Mouse (Mus musculus) liver, embryonic 15.5 days (tissue): ENCODE results near the gene Ptgir. TPM values are rescaled to one million over a fixed set of nuclear protein-coding genes. Genes with fewer than 3 reads are reported as not detected.

Experiments used
- ATAC-seq: fragments of 200-750 bp; cut with Nextera tagmentation; 2 replicates; pipeline ENCODE4 v1.8.0; 2017; ENCODE audit warnings: moderate number of reproducible peaks, mild to moderate bottlenecking, moderate library complexity; ENCODE audit not compliant: insufficient read depth
- H3K27ac ChIP-seq: fragments of 300-500 bp; sonication (generic); replicated peaks from 2 replicates; pipeline ENCODE4 v1.5.1; 2015; ENCODE audit warnings: mild to moderate bottlenecking, inconsistent platforms
- H3K27me3 ChIP-seq: fragments of 300-500 bp; sonication (generic); 2 replicates; pipeline ENCODE4 v1.6.1; 2015; ENCODE audit warnings: mild to moderate bottlenecking, inconsistent platforms
- H3K36me3 ChIP-seq: fragments of 300-500 bp; sonication (generic); replicated peaks from 2 replicates; pipeline ENCODE4 v1.6.1; 2015; ENCODE audit warnings: moderate library complexity, mild to moderate bottlenecking, inconsistent platforms
- H3K4me1 ChIP-seq: fragments of 300-500 bp; sonication (generic); replicated peaks from 2 replicates; pipeline ENCODE4 v1.6.1; 2015; ENCODE audit warnings: inconsistent platforms
- H3K4me2 ChIP-seq: fragments of 300-500 bp; sonication (generic); 2 replicates; pipeline ENCODE4 v1.6.1; 2015; ENCODE audit warnings: moderate library complexity, mild to moderate bottlenecking, inconsistent platforms
- H3K4me3 ChIP-seq: fragments of 300-500 bp; sonication (generic); replicated peaks from 2 replicates; pipeline ENCODE4 v1.5.1; 2015; ENCODE audit warnings: mild to moderate bottlenecking, inconsistent platforms
- H3K9ac ChIP-seq: fragments of 300-500 bp; sonication (generic); 2 replicates; pipeline ENCODE4 v1.6.1; 2015; ENCODE audit warnings: moderate library complexity, mild to moderate bottlenecking, inconsistent platforms
- H3K9me3 ChIP-seq: fragments of 300-500 bp; sonication (generic); replicated peaks from 2 replicates; pipeline ENCODE4 v1.6.1; 2016; ENCODE audit warnings: inconsistent platforms
- WGBS: fragments of 180-500 bp; shearing (Covaris S2); methylation state at CpG from one replicate; pipeline ENCODE4 v1.1.7; 2015; ENCODE audit warnings: mixed read lengths; ENCODE audit not compliant: insufficient replicate concordance; 5-methylcytosine and 5-hydroxymethylcytosine counted together
- polyA plus RNA-seq: library from polyadenylated mRNA; unstranded; fragments of >200 nt; fragmentation: Nextera tagmentation; extraction: Ambion mirVana; gene quantifications from 2 replicates; pipeline ENCODE4 v1.2.1, GENCODE M21; 2015

The Ptgir gene
- 1.2 TPM in 2 replicates for polyA plus RNA-seq

DNA sequence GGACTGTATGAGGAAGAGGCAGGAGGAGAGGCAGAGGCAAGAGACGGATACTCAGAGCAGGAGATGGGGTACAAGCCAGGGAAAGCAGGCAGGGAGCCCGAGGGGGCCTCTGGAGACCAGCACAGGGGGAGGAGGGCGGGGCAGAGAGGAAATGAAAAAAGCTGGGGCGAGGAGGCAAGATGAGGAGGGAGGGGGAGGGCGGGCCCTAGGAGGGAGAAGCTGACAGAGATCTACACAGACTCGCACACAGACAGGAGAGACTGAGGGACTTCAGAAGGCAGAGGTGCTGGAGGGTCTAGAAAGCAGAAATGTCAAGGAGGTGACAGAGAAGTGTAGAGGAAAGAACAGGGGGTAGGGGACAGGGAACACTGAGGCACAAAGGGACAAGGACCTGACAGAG, at the start of gene Ptgir:
TSS of gene Ptgir (plus strand) at position 210 of the 400 bp plus-strand sequence.
- H3K9me3 ChIP-seq: no peaks in the 10 kb centered on the region
- no peak for ATAC-seq
- H3K27me3 ChIP-seq: peaks cover 37% of the 10 kb centered on the region
- no peak within 1 kb of the TSS for H3K9ac ChIP-seq
- H3K4me2 ChIP-seq: peak within 1 kb of the TSS; percentile 8; the same call in 1 of the 2 replicates
- H3K4me3 ChIP-seq: no peak within 1 kb of the TSS
- no peak within 1 kb of the TSS for H3K27ac ChIP-seq
- H3K4me1 ChIP-seq: peaks cover 46% of the 10 kb centered on the region
- WGBS: 15% methylated on average over 6 of the region's 6 CpGs
- no peaks in the 10 kb centered on the region for H3K36me3 ChIP-seq

DNA sequence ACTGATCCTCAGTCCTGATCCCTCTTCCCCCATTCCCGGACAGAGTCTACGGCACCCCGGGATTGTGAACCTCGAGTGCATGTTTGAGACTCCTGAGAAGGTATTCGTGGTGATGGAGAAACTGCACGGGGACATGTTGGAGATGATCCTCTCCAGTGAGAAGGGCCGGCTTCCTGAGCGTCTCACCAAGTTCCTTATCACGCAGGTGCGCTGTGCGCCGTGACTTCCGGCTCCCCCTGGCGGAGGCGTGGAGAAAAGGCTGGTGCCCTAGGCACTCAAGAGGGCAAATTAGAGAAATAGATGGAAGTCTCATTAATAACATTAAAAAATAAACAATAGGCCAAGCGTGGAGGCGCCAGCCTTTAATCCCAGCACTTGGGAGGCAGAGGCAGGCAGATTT, 48.0 kb upstream of the Ptgir start:
- H3K4me3 ChIP-seq: no peak overlapping the region
- no peak for ATAC-seq
- H3K9me3 ChIP-seq: no peaks in the 10 kb centered on the region
- WGBS: 34% methylated on average over 17 of the region's 17 CpGs
- H3K27ac ChIP-seq: no peak overlapping the region
- no peaks in the 10 kb centered on the region for H3K27me3 ChIP-seq
- H3K36me3 ChIP-seq: peaks cover 26% of the 10 kb centered on the region
- peaks cover 5% of the 10 kb centered on the region; the same call in 1 of the 2 replicates for H3K4me1 ChIP-seq
- no peak overlapping the region for H3K9ac ChIP-seq
- H3K4me2 ChIP-seq: no peak overlapping the region

DNA sequence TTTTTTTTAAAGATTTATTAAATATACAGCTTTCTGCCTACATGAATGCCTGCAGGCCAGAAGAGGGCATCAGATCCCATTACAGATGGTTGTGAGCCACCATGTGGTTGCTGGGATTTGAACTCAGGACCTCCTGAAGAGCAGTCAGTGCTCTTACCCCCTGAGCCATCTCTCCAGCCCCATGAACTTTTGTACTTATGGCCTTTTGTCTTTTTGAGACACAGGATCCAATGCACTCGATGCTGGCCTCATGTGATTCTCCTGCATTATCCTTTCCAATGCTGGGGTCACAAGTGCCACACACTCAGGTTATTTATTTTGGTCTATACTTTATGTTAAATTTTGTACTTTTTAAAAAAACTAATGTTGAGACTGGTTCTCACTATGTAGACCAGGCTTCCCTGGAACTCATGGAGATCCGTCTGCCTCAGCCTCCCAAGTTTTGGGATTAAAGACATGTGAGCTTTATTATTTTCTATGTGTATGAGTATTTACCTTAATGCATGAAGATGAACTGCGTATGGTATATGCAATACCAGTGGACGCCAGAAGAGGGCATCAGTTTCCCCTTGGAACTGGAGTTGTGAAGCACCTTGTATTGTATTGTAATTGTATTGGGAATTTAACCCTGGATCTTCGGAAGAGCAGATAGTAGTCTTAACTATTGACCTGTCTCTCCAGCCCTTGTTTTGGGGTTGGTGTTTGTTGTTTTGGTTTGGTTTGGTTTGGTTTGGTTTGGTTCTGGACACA, 46.2 kb upstream of the Ptgir start:
- no peaks in the 10 kb centered on the region for H3K27me3 ChIP-seq
- no peak for ATAC-seq
- no peak overlapping the region for H3K9ac ChIP-seq
- no peak overlapping the region for H3K4me2 ChIP-seq
- peaks cover 19% of the 10 kb centered on the region for H3K36me3 ChIP-seq
- H3K9me3 ChIP-seq: no peaks in the 10 kb centered on the region
- WGBS: 19% methylated on average over 5 of the region's 5 CpGs
- no peak overlapping the region for H3K27ac ChIP-seq
- peaks cover 5% of the 10 kb centered on the region; the same call in 1 of the 2 replicates for H3K4me1 ChIP-seq
- H3K4me3 ChIP-seq: no peak overlapping the region

DNA sequence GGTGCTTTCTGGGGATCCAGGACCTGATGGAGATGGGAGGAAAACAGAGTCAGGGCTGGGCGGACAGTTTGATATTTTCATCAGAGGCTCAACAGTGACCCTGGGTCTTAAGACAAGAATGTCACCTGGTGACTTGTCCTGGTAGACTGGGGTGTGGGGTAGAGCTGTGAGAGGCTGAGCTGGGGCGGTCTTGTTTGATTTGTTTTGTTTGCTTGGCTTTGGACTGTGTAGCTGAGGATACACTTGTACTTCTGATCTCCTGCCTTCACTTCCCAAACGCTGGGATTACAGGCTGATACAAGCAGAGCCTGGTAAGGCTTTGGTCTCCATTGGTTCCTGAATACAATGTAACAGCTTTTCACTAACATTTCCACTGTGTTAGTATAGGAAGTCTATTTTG, 38.8 kb upstream of the Ptgir start:
- Histone ChIP-seq H3K9ac (no peak overlapping the region), H3K36me3 (peaks cover 12% of the 10 kb centered on the region; the same call in 1 of the 2 replicates), H3K4me3 (no peak overlapping the region), H3K27me3 (no peaks in the 10 kb centered on the region), H3K9me3 (no peaks in the 10 kb centered on the region), H3K4me1 (no peaks in the 10 kb centered on the region; the same call in 1 of the 2 replicates), H3K27ac (no peak overlapping the region; the same call in 1 of the 2 replicates), H3K4me2 (no peak overlapping the region)
- peak; percentile 61; the same call in 1 of the 2 replicates for ATAC-seq
- WGBS: 65% methylated on average over 3 of the region's 3 CpGs

DNA sequence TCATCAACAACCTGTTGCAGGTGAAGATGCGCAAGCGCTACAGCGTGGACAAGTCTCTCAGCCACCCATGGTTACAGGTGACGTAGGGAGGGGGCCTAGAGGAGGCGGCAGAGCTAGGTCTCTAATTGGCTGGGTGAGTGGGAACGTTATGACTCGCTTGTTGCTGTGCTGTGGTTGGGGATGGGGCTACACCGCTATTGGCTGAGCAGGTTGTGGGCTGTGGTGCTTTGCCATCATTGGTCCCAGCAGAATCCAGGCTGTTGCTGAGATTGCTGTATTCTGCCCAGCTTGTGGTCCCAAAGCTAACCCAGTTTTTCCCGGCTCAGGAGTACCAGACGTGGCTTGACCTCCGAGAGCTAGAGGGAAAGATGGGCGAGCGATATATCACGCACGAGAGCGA, 36.8 kb upstream of the Ptgir start:
- Histone ChIP-seq H3K36me3 (peaks cover 12% of the 10 kb centered on the region; the same call in 1 of the 2 replicates), H3K27ac (no peak overlapping the region), H3K4me1 (peaks cover 6% of the 10 kb centered on the region), H3K4me2 (no peak overlapping the region), H3K27me3 (no peaks in the 10 kb centered on the region), H3K4me3 (no peak overlapping the region), H3K9me3 (no peaks in the 10 kb centered on the region), H3K9ac (no peak overlapping the region)
- ATAC-seq: peak; percentile 40; the same call in 1 of the 2 replicates
- 73% methylated on average over 16 of the region's 16 CpGs for WGBS

DNA sequence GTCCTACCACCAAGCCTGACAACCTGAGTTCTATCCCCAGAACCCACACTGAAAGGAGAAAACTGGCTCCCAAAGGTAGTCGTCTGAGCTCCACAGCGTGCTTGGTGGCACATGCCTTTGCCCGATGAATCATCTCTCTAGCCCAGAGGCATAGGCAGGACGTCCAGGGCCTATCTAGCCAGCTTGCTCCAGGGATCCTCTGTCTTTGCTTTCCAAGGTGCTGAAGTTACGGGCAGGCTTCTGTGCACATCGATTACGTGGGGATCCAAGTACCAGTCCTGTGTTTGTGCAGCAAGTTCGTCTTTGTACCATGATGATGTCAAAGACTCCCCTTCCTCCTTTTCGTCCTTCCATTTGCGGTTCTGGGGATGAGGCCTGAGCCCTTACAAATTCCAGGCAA, 34.7 kb upstream of the Ptgir start:
- Histone ChIP-seq H3K27ac (no peak overlapping the region), H3K9ac (no peak overlapping the region), H3K4me2 (no peak overlapping the region), H3K4me1 (peaks cover 24% of the 10 kb centered on the region), H3K4me3 (no peak overlapping the region), H3K36me3 (no peaks in the 10 kb centered on the region), H3K9me3 (no peaks in the 10 kb centered on the region), H3K27me3 (peaks cover 15% of the 10 kb centered on the region)
- no peak for ATAC-seq
- 75% methylated on average over 10 of the region's 10 CpGs for WGBS

DNA sequence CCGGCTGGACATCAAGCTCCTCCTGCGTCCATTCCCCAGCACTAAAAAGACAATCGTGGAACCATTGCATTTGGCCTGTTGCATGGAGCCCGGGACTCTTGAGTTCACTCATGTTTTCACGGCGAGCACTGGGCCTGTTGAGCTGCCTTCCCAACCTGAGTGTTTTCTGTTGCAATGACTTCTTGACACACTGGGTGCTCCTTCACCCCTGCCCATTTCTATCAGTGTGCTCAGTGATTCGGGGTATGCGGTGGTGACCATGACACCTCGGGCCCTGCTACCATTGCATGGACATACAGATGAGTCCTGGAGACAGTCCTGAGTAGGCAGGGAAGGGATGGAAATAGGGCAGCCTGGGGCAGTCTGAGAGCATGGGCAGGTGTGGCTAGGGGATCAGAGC, 33.8 kb upstream of the Ptgir start:
- Histone ChIP-seq H3K27ac (no peak overlapping the region), H3K9me3 (no peaks in the 10 kb centered on the region), H3K4me3 (no peak overlapping the region), H3K9ac (no peak overlapping the region), H3K4me1 (peaks cover 26% of the 10 kb centered on the region), H3K4me2 (no peak overlapping the region), H3K36me3 (no peaks in the 10 kb centered on the region), H3K27me3 (peaks cover 22% of the 10 kb centered on the region)
- ATAC-seq: no peak
- WGBS: 71% methylated on average over 9 of the region's 9 CpGs

DNA sequence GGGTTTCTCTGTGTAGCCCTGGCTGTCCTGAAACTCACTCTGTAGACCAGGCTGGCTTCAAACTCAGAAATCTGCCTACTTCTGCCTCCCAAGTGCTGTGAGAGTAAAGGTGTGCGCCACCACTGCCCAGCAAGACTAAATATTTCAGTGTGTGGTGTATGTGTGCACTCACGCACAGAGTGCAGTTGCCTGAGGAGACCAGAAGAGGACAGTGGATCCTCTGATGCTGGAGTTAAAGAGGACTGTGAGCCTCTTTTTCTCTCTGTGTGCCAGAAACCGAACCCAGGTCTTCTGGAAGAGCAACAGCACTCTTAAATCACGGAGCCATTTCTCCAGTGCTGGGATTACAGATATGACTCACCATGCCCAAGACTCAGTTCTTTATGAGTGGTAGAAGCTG, 32.9 kb upstream of the Ptgir start:
- peaks cover 22% of the 10 kb centered on the region for H3K27me3 ChIP-seq
- no peaks in the 10 kb centered on the region for H3K9me3 ChIP-seq
- H3K4me3 ChIP-seq: no peak overlapping the region
- no peak for ATAC-seq
- peaks cover 26% of the 10 kb centered on the region for H3K4me1 ChIP-seq
- no peaks in the 10 kb centered on the region for H3K36me3 ChIP-seq
- WGBS: 75% methylated on average over 4 of the region's 4 CpGs
- H3K9ac ChIP-seq: no peak overlapping the region
- no peak overlapping the region for H3K27ac ChIP-seq
- no peak overlapping the region for H3K4me2 ChIP-seq

DNA sequence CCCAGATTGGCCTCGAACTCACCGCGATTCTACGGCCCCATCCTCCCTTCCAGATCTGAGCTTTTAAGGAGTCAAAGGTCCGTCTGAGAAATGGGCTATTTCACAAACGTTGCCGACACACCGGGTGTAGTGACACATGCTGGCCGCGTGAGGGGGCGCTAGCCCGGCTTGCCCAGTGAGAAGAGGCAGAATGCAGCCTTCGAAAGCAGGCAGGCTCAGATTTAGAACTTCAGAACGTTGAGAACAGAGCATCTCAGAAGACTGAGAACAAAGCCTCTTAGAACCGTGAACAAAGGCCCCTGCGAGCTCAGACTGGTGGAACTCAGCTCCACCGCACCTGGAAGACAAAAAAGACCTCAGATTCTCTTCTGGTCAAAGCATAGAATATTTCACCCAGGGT, 32.1 kb upstream of the Ptgir start:
- peaks cover 28% of the 10 kb centered on the region for H3K27me3 ChIP-seq
- no peak for ATAC-seq
- H3K4me3 ChIP-seq: peak overlapping the region; percentile 62
- 2% methylated on average over 17 of the region's 17 CpGs for WGBS
- H3K36me3 ChIP-seq: no peaks in the 10 kb centered on the region
- H3K4me1 ChIP-seq: peaks cover 26% of the 10 kb centered on the region
- H3K9me3 ChIP-seq: no peaks in the 10 kb centered on the region
- H3K27ac ChIP-seq: peak overlapping the region; percentile 54
- H3K9ac ChIP-seq: no peak overlapping the region
- H3K4me2 ChIP-seq: peak overlapping the region; percentile 93

DNA sequence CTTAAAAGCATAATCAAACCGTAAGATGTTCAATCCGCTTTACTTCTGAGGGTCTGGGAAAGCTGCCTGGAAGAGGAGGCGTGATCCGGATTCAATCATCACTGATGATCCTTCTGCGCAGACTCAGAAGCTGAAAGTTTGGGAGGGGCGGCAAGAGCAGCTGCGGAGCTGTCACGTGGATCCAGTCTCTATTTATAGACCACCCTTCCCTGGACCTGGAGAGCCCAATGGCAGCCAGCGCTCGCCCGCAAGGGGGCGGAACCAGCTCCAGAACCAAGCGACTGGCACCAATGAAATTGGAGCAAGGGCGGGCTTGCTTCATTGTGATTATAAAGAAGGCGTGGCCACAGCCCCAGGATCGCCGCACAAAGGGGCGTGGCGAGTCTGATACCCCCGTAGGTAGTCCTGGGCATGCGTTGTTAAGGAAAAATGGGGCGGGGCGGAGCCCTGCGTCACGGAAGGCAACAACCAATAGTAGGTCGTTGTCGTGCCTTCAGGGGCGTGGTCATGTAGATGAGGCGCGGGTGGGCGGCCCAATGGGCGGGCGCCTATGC, 31.5 kb upstream of the Ptgir start:
- peak; percentile 93 for ATAC-seq
- Histone ChIP-seq H3K9ac (no peak overlapping the region), H3K36me3 (no peaks in the 10 kb centered on the region), H3K9me3 (no peaks in the 10 kb centered on the region), H3K4me1 (peaks cover 26% of the 10 kb centered on the region), H3K27ac (peak overlapping the region; percentile 54), H3K4me2 (peak overlapping the region; percentile 93), H3K4me3 (peak overlapping the region; percentile 62), H3K27me3 (peaks cover 28% of the 10 kb centered on the region)
- under 1% methylated on average over 33 of the region's 33 CpGs for WGBS

DNA sequence AGATGAGACGGTGACA, 31.2 kb upstream of the Ptgir start, which contains the start of gene Dact3:
TSS of gene Dact3 (plus strand) at position 8 of the 16 bp plus-strand sequence.
- Histone ChIP-seq H3K36me3 (no peaks in the 10 kb centered on the region), H3K27me3 (peaks cover 30% of the 10 kb centered on the region), H3K4me2 (peak within 1 kb of the TSS; percentile 93), H3K27ac (peak within 1 kb of the TSS; percentile 54), H3K9ac (peak within 1 kb of the TSS; percentile 43), H3K4me1 (peaks cover 28% of the 10 kb centered on the region), H3K9me3 (no peaks in the 10 kb centered on the region), H3K4me3 (peak within 1 kb of the TSS; percentile 62)
- ATAC-seq: no peak
- WGBS: 0% methylated on average over 1 of the region's 1 CpGs

DNA sequence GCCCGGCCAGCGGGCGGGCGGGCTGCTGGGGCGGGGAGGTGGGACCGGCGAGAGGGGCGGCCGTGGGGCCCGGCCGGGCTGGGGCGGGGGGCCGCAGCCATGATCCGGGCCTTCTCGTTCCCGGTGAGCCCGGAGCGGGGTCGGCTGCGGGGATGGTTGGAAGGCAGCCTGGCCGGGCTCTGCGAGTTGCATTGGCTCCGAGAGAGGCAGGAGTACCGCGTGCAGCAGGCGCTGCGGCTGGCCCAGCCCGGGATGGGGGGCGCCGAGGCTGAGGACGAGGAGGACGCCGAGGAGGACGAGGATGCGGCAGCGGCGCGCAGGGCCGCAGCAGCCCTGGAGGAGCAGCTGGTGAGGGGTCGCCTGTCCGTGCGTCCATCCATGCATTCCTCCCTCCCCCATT, 31.0 kb upstream of the Ptgir start:
- Histone ChIP-seq H3K27ac (no peak overlapping the region), H3K4me1 (peaks cover 30% of the 10 kb centered on the region), H3K4me2 (peak overlapping the region; percentile 93), H3K27me3 (peaks cover 32% of the 10 kb centered on the region), H3K36me3 (no peaks in the 10 kb centered on the region), H3K4me3 (peak overlapping the region; percentile 62), H3K9me3 (no peaks in the 10 kb centered on the region), H3K9ac (peak overlapping the region; percentile 43)
- ATAC-seq: peak; percentile 13
- under 1% methylated on average over 41 of the region's 42 CpGs for WGBS
